In the genomic region with DNA sequence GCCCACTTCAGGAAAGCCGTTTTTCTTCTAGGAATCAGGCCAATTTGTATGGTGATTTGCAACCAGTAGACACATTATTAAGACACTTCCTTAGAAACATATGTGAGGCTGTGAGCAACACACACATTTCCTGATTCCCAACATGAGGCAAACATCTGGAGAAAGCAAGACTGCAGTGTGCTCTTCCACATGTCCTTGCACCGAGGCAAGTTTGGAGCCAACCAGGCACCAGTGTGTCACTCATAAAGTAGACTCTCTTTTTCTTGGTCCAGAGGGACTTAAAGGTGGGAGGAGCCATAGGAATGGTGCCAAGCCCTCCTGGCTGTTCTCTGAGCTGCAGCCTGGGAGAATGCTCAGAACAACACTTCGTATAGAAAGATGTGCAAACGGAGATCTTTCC, we compare ENCODE assay signal across 14 mouse cellular contexts. TPM values are rescaled to one million over a fixed set of nuclear protein-coding genes. Genes with fewer than 3 reads are reported as not detected.
A peak's percentile ranks its signal among the peaks of the same experiment; 100 is the strongest.
DNase-seq lines count a peak whose midpoint lies in the region; ATAC-seq lines count a peak whose summit lies in the region.
"Had no signal": no experiment of that assay in that cellular context is flagged by ENCODE, and none has a peak within 500 bp of the region (broad histone marks: within the 10 kb centered on the region; RNA-seq: fewer than 3 reads in every experiment).

No protein-coding gene starts in this region.

- H3K27me3 ChIP-seq in limb, embryonic 13.5 days, result no peaks in the 10 kb centered on the region
- H3K27me3 ChIP-seq: midbrain, embryonic 13.5 days had no signal

- 21% methylated on average over 4 of the region's 4 CpGs for WGBS in limb, embryonic 13.5 days

- no peak overlapping the region for H3K4me3 ChIP-seq in limb, embryonic 13.5 days
- H3K4me3 ChIP-seq: midbrain, embryonic 13.5 days had no signal

- no peak overlapping the region for H3K27ac ChIP-seq in limb, embryonic 13.5 days
- H3K27ac ChIP-seq: hindbrain, postnatal 0 days; midbrain, embryonic 13.5 days had no signal

- ATAC-seq in limb, embryonic 13.5 days (ENCODE audit: low FRiP score, low read depth), result peak; percentile 92
- ATAC-seq: hindbrain, postnatal 0 days; midbrain, embryonic 13.5 days had no signal

- DNase-seq in embryo, embryonic 10 days (ENCODE audit: low spot score), result peak; percentile 6
- DNase-seq in embryo, embryonic 9.5 days (ENCODE audit: extremely low spot score), result no peak
- DNase-seq in kidney, postnatal 10 days, result peak; percentile 31
- DNase-seq in kidney, adult 11 months, result no peak
- peak; percentile 35 for DNase-seq in forelimb bud, embryonic 11.5 days (ENCODE audit: low read depth, low spot score)
- DNase-seq in urinary bladder, adult 2 months (ENCODE audit: low spot score), result no peak
- no peak for DNase-seq in urinary bladder, adult 18-20 months (ENCODE audit: low spot score in 2 of 2)
- DNase-seq: adrenal gland, postnatal 25 days; liver; lung, postnatal 14 days; thymus, adult 2 months had no signal

- H3K9me3 ChIP-seq in limb, embryonic 13.5 days, result no peaks in the 10 kb centered on the region
- H3K9me3 ChIP-seq: midbrain, embryonic 13.5 days had no signal

- no peaks in the 10 kb centered on the region for H3K36me3 ChIP-seq in limb, embryonic 13.5 days
- H3K36me3 ChIP-seq: midbrain, embryonic 13.5 days had no signal

- no peak overlapping the region for H3K9ac ChIP-seq in limb, embryonic 13.5 days
- H3K9ac ChIP-seq: midbrain, embryonic 13.5 days had no signal

- H3K4me2 ChIP-seq in limb, embryonic 13.5 days (replicated peaks), result no peak overlapping the region
- H3K4me2 ChIP-seq: midbrain, embryonic 13.5 days had no signal

- peaks cover 16% of the 10 kb centered on the region for H3K4me1 ChIP-seq in limb, embryonic 13.5 days
- H3K4me1 ChIP-seq: midbrain, embryonic 13.5 days had no signal

RNA-seq across cellular contexts. Expression of a gene that starts 39.6 kb away (rescaled TPM):
- 6.5 and 7.6 TPM in 2 replicates for polyA plus RNA-seq in limb, embryonic 13.5 days (2015; fragmentation: Nextera tagmentation; extraction: Ambion mirVana)
- 25.1 TPM in 2 replicates for polyA plus RNA-seq in urinary bladder, adult 2 months (2012; rRNA removed)

Comparison
In these comparisons a context has a peak if more than half of its experiments do, and no peak if none do; other contexts are left out.
1. DNase-seq: peak in embryo, embryonic 10 days (single experiment), kidney, postnatal 10 days (single experiment) and forelimb bud, embryonic 11.5 days (single experiment); none in embryo, embryonic 9.5 days (single experiment), kidney, adult 11 months (single experiment), urinary bladder, adult 2 months (single experiment) and urinary bladder, adult 18-20 months (0 of 2).